Mouse (Mus musculus) hindbrain, embryonic 15.5 days (tissue): ENCODE measurements around the gene Hist1h2bb. TPM values are rescaled to one million over a fixed set of nuclear protein-coding genes. Genes with fewer than 3 reads are reported as not detected.
"Not testable (repeated sequence)": the region's sequence is repeated elsewhere in the genome, so short reads cannot be mapped to it uniquely, and the experiment has no call there.

Source experiments
- ATAC-seq: fragments of 200-750 bp; cut with Nextera tagmentation; 2 replicates; pipeline ENCODE4 v1.8.0; 2017; ENCODE audit warnings: low read depth, moderate number of reproducible peaks, moderate TSS enrichment; ENCODE audit not compliant: low FRiP score
- H3K27ac ChIP-seq: fragments of 300-500 bp; sonication (generic); replicated peaks from 2 replicates; pipeline ENCODE4 v1.5.1; 2015; ENCODE audit warnings: mild to moderate bottlenecking, inconsistent platforms
- H3K27me3 ChIP-seq: fragments of 300-500 bp; sonication (generic); 2 replicates; pipeline ENCODE4 v1.6.1; 2015; ENCODE audit warnings: control low read depth, inconsistent platforms
- H3K36me3 ChIP-seq: fragments of 300-500 bp; sonication (generic); 2 replicates; pipeline ENCODE4 v1.6.1; 2015; ENCODE audit warnings: control low read depth, inconsistent platforms
- H3K4me1 ChIP-seq: fragments of 300-500 bp; sonication (generic); replicated peaks from 2 replicates; pipeline ENCODE4 v1.6.1; 2015; ENCODE audit warnings: control low read depth, inconsistent platforms
- H3K4me2 ChIP-seq: fragments of 300-500 bp; sonication (generic); 2 replicates; pipeline ENCODE4 v1.6.1; 2015; ENCODE audit warnings: moderate library complexity, mild to moderate bottlenecking, inconsistent platforms
- H3K4me3 ChIP-seq: fragments of 300-500 bp; sonication (generic); 2 replicates; pipeline ENCODE4 v1.5.1; 2015; ENCODE audit warnings: mild to moderate bottlenecking, inconsistent platforms
- H3K9ac ChIP-seq: fragments of 300-500 bp; sonication (generic); 2 replicates; pipeline ENCODE4 v1.6.1; 2015; ENCODE audit warnings: inconsistent platforms
- H3K9me3 ChIP-seq: fragments of 300-500 bp; sonication (generic); 2 replicates; pipeline ENCODE4 v1.6.1; 2016; ENCODE audit warnings: control low read depth, inconsistent platforms
- WGBS: fragments of 180-500 bp; shearing (Covaris S2); methylation state at CpG from one replicate; pipeline ENCODE4 v1.1.7; 2015; 5-methylcytosine and 5-hydroxymethylcytosine counted together
- polyA plus RNA-seq: library from polyadenylated mRNA; unstranded; fragments of >200 nt; fragmentation: Nextera tagmentation; extraction: Ambion mirVana; gene quantifications from 2 replicates; pipeline ENCODE4 v1.2.1, GENCODE M21; 2015

The Hist1h2bb gene
- 0.54 TPM in 1 of 2 replicates, not detected in the other for polyA plus RNA-seq

- Histone ChIP-seq H3K4me2 (peak within 1 kb of the TSS; percentile 92), H3K9ac (peak within 1 kb of the TSS; percentile 44), H3K4me1 (peaks cover 18% of the 10 kb centered on the region), H3K27ac (peak within 1 kb of the TSS; percentile 98), H3K4me3 (peak within 1 kb of the TSS; percentile 46)
- under 1% methylated on average over 44 of the region's 58 CpGs for WGBS
- not testable (repeated sequence) for H3K27me3 ChIP-seq, H3K9me3 ChIP-seq, H3K36me3 ChIP-seq
- peak; percentile 94 for ATAC-seq
Measured at GRCm38 (mm10) chr13:23746201-23747080, at the start of gene Hist1h2bb. Hist1h2bb (plus strand) TSS chr13:23746734.

DNA sequence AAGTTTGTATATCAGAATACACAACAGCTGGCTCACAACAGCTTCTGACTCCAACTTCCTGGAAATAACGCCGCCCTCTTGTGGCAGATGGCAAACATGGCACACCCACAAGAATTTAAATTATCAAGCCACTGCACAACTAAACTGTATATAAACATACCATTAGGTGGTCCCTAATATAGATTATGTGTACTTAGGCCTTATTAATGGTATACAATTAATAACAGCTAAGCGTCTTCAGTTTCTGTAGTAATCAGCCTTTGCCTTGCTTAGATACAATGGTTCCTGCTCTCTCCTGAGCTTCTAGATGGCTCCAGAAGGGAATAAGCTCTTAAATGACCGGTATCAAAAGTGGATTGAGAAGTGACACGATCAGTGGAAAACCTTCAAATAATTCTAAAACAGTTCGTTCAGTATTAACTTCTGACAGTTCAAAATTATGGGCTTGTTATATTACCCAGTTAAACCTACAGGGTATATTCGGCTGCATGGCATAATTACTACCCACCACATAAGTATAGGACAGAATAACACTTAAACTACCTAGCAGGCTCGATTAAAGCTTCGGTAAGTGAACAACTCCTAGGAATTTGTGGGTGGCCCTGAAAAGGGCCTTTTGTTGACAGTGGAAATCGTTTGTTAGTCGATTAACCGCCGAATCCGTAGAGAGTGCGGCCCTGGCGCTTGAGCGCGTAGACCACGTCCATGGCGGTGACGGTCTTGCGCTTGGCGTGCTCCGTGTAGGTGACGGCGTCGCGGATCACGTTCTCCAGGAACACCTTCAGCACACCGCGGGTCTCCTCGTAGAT is 48.8 kb upstream of the Hist1h2bb start:
- under 1% methylated on average over 29 of the region's 32 CpGs for WGBS
- Histone ChIP-seq H3K27ac (peak overlapping the region; percentile 86), H3K27me3 (no peaks in the 10 kb centered on the region), H3K4me3 (peak overlapping the region; percentile 49), H3K9me3 (no peaks in the 10 kb centered on the region), H3K4me1 (peaks cover 12% of the 10 kb centered on the region), H3K4me2 (peak overlapping the region; percentile 90), H3K9ac (peak overlapping the region; percentile 57), H3K36me3 (no peaks in the 10 kb centered on the region)
- ATAC-seq = peak; percentile 85

DNA sequence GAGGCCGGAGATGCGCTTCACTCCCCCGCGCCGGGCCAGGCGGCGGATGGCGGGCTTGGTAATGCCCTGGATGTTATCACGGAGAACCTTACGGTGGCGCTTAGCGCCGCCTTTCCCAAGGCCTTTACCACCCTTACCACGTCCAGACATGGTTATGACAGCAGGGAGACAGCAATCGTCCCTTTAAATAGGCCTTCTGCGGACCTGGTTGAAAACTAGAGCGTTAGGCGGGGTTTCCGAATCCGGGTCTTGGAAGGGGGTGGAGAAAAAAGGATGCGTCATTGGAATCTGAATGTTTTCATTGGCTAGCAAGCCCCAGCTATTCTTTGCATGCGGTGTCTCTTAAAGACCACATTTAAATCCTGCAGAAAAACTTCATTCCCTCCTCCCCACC is 48.2 kb upstream of the Hist1h2bb start, which contains the start of gene Hist1h4c:
Gene Hist1h4c (minus strand): TSS at position 155 of the 394 bp plus-strand sequence.
- no peaks in the 10 kb centered on the region for H3K27me3 ChIP-seq
- under 1% methylated on average over 22 of the region's 22 CpGs for WGBS
- H3K4me2 ChIP-seq = peak within 1 kb of the TSS; percentile 90
- H3K9ac ChIP-seq = peak within 1 kb of the TSS; percentile 57
- ATAC-seq = peak; percentile 98
- no peaks in the 10 kb centered on the region for H3K36me3 ChIP-seq
- peaks cover 12% of the 10 kb centered on the region for H3K4me1 ChIP-seq
- H3K9me3 ChIP-seq = no peaks in the 10 kb centered on the region
- H3K27ac ChIP-seq = peak within 1 kb of the TSS; percentile 86
- peak within 1 kb of the TSS; percentile 49 for H3K4me3 ChIP-seq

- WGBS = 75% methylated on average over 6 of the region's 6 CpGs
- Histone ChIP-seq H3K27me3 (no peaks in the 10 kb centered on the region), H3K4me1 (peaks cover 12% of the 10 kb centered on the region), H3K4me3 (no peak overlapping the region), H3K36me3 (no peaks in the 10 kb centered on the region), H3K4me2 (peak overlapping the region; percentile 90), H3K9ac (no peak overlapping the region), H3K27ac (peak overlapping the region; percentile 79; the same call in 1 of the 2 replicates), H3K9me3 (no peaks in the 10 kb centered on the region)
- no peak for ATAC-seq
Measured at GRCm38 (mm10) chr13:23698996-23699395, 47.5 kb upstream of the Hist1h2bb start.

GRCm38 (mm10) chr13:23699767-23700166 is 46.8 kb upstream of the Hist1h2bb start:
- no peak overlapping the region for H3K4me2 ChIP-seq
- WGBS = 65% methylated on average over 3 of the region's 3 CpGs
- no peaks in the 10 kb centered on the region for H3K36me3 ChIP-seq
- H3K4me3 ChIP-seq = no peak overlapping the region
- H3K27ac ChIP-seq = no peak overlapping the region
- no peak overlapping the region for H3K9ac ChIP-seq
- no peak for ATAC-seq
- H3K4me1 ChIP-seq = peaks cover 12% of the 10 kb centered on the region
- H3K27me3 ChIP-seq = no peaks in the 10 kb centered on the region
- no peaks in the 10 kb centered on the region for H3K9me3 ChIP-seq

- Histone ChIP-seq H3K4me2 (no peak overlapping the region), H3K36me3 (no peaks in the 10 kb centered on the region), H3K9ac (no peak overlapping the region), H3K4me1 (peaks cover 12% of the 10 kb centered on the region), H3K27me3 (no peaks in the 10 kb centered on the region), H3K9me3 (no peaks in the 10 kb centered on the region), H3K27ac (no peak overlapping the region), H3K4me3 (no peak overlapping the region)
- ATAC-seq = no peak
- 31% methylated on average over 8 of the region's 8 CpGs for WGBS
Measured at GRCm38 (mm10) chr13:23700786-23701520, 45.6 kb upstream of the Hist1h2bb start.

DNA sequence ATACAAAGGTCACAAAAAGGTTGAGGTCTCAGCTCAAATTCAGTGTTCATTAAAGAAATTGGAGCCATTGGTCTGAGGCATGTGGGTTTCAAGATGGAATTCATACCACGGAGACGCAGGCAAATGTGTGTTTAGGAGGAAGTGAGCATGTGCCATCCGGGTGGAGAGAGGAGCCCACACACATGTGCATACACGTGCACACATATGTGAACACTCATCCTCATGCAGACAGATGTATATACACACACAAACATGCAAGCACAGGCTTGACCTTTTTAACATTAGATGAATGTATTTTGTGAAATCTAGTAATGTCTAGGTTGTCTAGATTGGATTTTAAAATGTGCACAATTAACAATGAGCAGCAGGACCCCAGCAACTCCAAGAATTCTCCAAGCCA is 44.3 kb upstream of the Hist1h2bb start:
- no peaks in the 10 kb centered on the region for H3K36me3 ChIP-seq
- H3K4me1 ChIP-seq = peaks cover 12% of the 10 kb centered on the region
- H3K27me3 ChIP-seq = no peaks in the 10 kb centered on the region
- no peaks in the 10 kb centered on the region for H3K9me3 ChIP-seq
- ATAC-seq = no peak
- H3K4me2 ChIP-seq = no peak overlapping the region
- WGBS = 83% methylated on average over 4 of the region's 4 CpGs
- no peak overlapping the region for H3K4me3 ChIP-seq
- H3K9ac ChIP-seq = no peak overlapping the region
- H3K27ac ChIP-seq = no peak overlapping the region

DNA sequence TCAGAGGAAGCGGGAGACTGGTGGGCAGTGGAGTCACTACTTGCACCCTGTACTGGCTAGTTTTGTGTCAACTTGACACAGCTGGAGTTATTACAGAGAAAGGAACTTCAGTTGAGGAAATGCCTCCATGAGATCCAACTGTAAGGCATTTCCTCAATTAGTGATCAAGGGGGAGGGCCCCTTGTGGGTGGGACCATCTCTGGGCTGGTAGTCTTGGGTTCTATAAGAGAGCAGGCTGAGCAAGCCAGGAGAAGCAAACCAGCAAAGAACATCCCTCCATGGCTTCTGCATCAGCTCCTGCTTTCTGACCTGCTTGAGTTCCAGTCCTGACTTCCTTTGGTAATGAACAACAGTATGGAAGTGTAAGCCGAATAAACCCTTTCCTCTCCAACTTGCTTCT is 43.7 kb upstream of the Hist1h2bb start:
- not testable (repeated sequence) for ATAC-seq, H3K4me2 ChIP-seq, H3K36me3 ChIP-seq, H3K4me1 ChIP-seq, H3K9me3 ChIP-seq, H3K27me3 ChIP-seq, H3K9ac ChIP-seq, H3K4me3 ChIP-seq, H3K27ac ChIP-seq
- WGBS = 90% methylated on average over 2 of the region's 2 CpGs

- no peak for ATAC-seq
- no peaks in the 10 kb centered on the region for H3K9me3 ChIP-seq
Measured at GRCm38 (mm10) chr13:23705751-23706356, 40.7 kb upstream of the Hist1h2bb start.

DNA sequence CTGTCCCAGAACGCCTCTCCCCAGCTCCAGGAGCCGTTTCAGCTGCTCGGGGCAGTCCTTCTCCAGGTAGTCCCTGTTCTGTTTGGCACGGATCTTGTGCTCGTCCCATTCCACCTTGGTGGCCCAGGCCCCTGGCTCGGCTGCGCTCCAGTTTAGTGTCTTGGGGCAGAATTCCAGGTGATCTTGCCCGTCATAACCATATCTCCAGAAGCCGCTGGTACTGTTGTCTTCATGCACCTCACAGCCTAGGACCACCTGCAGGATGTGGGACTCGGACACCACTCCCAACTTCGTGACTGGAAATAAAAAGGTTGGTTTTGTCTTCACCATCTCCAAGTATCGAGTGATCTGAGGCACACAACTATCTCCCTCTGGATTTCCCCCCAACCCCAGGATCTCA is 39.8 kb upstream of the Hist1h2bb start:
- no peaks in the 10 kb centered on the region for H3K9me3 ChIP-seq
- WGBS = 92% methylated on average over 12 of the region's 12 CpGs
- H3K4me2 ChIP-seq = no peak overlapping the region
- H3K36me3 ChIP-seq = no peaks in the 10 kb centered on the region
- no peak overlapping the region for H3K4me3 ChIP-seq
- no peak overlapping the region for H3K27ac ChIP-seq
- ATAC-seq = no peak
- H3K9ac ChIP-seq = no peak overlapping the region
- peaks cover 8% of the 10 kb centered on the region for H3K4me1 ChIP-seq
- no peaks in the 10 kb centered on the region for H3K27me3 ChIP-seq

More at GRCm38 (mm10) chr13:23705751-23706356, 40.7 kb upstream of the Hist1h2bb start:
- H3K36me3 ChIP-seq = no peaks in the 10 kb centered on the region
- H3K4me2 ChIP-seq = no peak overlapping the region
- H3K27me3 ChIP-seq = no peaks in the 10 kb centered on the region
- peaks cover 8% of the 10 kb centered on the region for H3K4me1 ChIP-seq
- H3K9ac ChIP-seq = no peak overlapping the region
- H3K27ac ChIP-seq = no peak overlapping the region
- WGBS = 96% methylated on average over 7 of the region's 7 CpGs
- H3K4me3 ChIP-seq = no peak overlapping the region

- H3K36me3 ChIP-seq = no peaks in the 10 kb centered on the region
- 77% methylated on average over 4 of the region's 4 CpGs for WGBS
- no peak overlapping the region for H3K27ac ChIP-seq
- no peak overlapping the region for H3K4me2 ChIP-seq
- no peak for ATAC-seq
- H3K9ac ChIP-seq = no peak overlapping the region
- H3K4me3 ChIP-seq = no peak overlapping the region
- H3K9me3 ChIP-seq = no peaks in the 10 kb centered on the region
- H3K4me1 ChIP-seq = peaks cover 8% of the 10 kb centered on the region
- no peaks in the 10 kb centered on the region for H3K27me3 ChIP-seq
Measured at GRCm38 (mm10) chr13:23708041-23708440, 38.5 kb upstream of the Hist1h2bb start.
